Mouse (Mus musculus): Measurements from ENCODE around the gene Ap2a1. TPM values are rescaled to one million over a fixed set of nuclear protein-coding genes. Genes with fewer than 3 reads are reported as not detected.

The Ap2a1 gene
- polyA plus RNA-seq, 1 experiment from 2014 or later = 74.8 TPM

DNA sequence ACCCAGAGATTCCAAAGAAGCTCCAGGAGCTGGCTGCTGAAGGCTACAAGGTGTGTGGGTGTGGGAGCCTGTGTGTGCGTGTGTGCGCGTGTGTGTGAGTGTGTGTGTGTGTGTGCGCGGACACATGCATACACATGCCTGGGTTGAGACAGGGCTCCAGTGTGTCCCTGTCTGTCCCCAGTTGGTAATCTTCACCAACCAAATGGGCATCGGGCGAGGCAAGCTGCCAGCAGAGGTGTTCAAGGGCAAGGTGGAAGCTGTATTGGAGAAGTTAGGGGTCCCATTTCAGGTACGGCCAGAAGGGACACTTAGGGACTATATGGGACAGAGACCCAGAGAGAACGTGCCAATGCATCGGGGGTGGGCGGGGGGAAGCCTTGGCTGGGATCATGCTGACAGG is 69.4 kb downstream of the Ap2a1 start:
- H3K9me3 ChIP-seq (ENCODE audit: control insufficient read depth, low read length) = no peaks in the 10 kb centered on the region
- no peak overlapping the region for H3K4me2 ChIP-seq
- no peak for DNase-seq (ENCODE audit: low spot score, missing footprints)
- WGBS = 89% methylated on average over 11 of the region's 11 CpGs
- H3K4me1 ChIP-seq (ENCODE audit: control insufficient read depth, insufficient read depth, low read length) = peaks cover 18% of the 10 kb centered on the region
- H3K4me3 ChIP-seq (ENCODE audit: low read depth, low read length) = no peak overlapping the region
- ATAC-seq (ENCODE audit: low FRiP score) = no peak
- H3K27me3 ChIP-seq (ENCODE audit: control insufficient read depth, insufficient read depth, low read length) = no peaks in the 10 kb centered on the region
- H3K36me3 ChIP-seq (ENCODE audit: control insufficient read depth, insufficient read depth, low read length) = peaks cover 20% of the 10 kb centered on the region
- no peak overlapping the region for H3K9ac ChIP-seq (ENCODE audit: low read length)
- H3K27ac ChIP-seq (ENCODE audit: low read depth, low read length) = no peak overlapping the region

DNA sequence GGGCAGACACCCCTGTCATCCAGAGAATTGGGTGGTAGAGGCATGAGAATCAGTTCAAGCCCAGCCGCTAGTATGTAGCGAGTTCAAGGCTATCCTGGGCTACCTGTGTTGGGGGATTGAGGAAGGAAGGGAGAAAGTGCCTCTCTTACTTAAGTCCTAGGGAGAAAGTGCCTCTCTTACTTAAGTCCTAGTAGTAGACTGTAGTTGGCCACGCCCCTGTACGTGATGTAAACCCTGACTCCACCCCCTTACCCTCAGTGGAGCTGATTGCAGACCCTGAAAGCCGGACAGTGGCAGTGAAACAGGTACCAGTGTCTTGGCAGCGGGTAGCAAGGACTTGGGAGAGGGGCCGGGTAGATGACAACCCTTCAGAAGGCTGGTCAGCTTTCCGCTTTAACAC is 71.4 kb downstream of the Ap2a1 start:
- peaks cover 29% of the 10 kb centered on the region for H3K4me1 ChIP-seq (ENCODE audit: control insufficient read depth, insufficient read depth, low read length)
- no peak overlapping the region for H3K27ac ChIP-seq (ENCODE audit: low read depth, low read length)
- H3K9me3 ChIP-seq (ENCODE audit: control insufficient read depth, low read length) = no peaks in the 10 kb centered on the region
- 31% methylated on average over 8 of the region's 8 CpGs for WGBS
- H3K36me3 ChIP-seq (ENCODE audit: control insufficient read depth, insufficient read depth, low read length) = peaks cover 3% of the 10 kb centered on the region
- no peak for DNase-seq (ENCODE audit: low spot score, missing footprints)
- no peaks in the 10 kb centered on the region for H3K27me3 ChIP-seq (ENCODE audit: control insufficient read depth, insufficient read depth, low read length)
- H3K9ac ChIP-seq (ENCODE audit: low read length) = peak overlapping the region; percentile 81
- peak overlapping the region; percentile 72 for H3K4me3 ChIP-seq (ENCODE audit: low read depth, low read length)
- peak overlapping the region; percentile 95 for H3K4me2 ChIP-seq
- no peak for ATAC-seq (ENCODE audit: low FRiP score)

DNA sequence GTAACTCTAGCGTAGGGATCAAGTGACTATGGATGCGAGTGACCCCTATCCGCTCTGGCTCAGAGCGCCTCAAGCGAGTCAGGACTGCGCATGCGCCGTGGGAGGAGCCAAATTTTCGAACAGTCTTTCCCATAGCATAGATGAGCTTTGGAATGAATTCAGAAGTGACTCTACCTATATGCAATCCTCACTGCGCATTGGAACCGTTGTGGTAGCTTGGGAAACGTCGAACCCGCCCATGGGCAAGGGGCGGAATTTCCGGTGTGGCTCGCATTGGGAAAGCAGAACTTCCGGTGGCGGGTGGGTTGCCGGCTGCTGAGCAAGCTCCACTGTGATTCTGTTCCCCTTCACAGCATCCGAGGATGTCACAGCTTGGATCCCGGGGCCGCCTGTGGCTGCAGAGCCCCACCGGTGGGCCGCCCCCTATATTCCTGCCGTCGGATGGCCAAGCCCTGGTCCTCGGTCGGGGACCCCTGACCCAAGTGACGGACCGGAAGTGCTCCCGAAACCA is 72.2 kb downstream of the Ap2a1 start, which contains the start of gene Pnkp:
Pnkp (plus strand) TSS at position 98 of the 511 bp plus-strand sequence.
- H3K9ac ChIP-seq (ENCODE audit: low read length) = peak within 1 kb of the TSS; percentile 81
- under 1% methylated on average over 32 of the region's 32 CpGs for WGBS
- peaks cover 29% of the 10 kb centered on the region for H3K4me1 ChIP-seq (ENCODE audit: control insufficient read depth, insufficient read depth, low read length)
- peak within 1 kb of the TSS; percentile 83 for H3K27ac ChIP-seq (ENCODE audit: low read depth, low read length)
- H3K4me3 ChIP-seq (ENCODE audit: low read depth, low read length) = peak within 1 kb of the TSS; percentile 72
- H3K27me3 ChIP-seq (ENCODE audit: control insufficient read depth, insufficient read depth, low read length) = no peaks in the 10 kb centered on the region
- ATAC-seq (ENCODE audit: low FRiP score) = peak; percentile 45; the same call in 1 of the 2 replicates
- peak; percentile 98 for DNase-seq (ENCODE audit: low spot score, missing footprints)
- peak within 1 kb of the TSS; percentile 95 for H3K4me2 ChIP-seq
- no peaks in the 10 kb centered on the region for H3K9me3 ChIP-seq (ENCODE audit: control insufficient read depth, low read length)
- peaks cover 2% of the 10 kb centered on the region; the same call in 1 of the 2 replicates for H3K36me3 ChIP-seq (ENCODE audit: control insufficient read depth, insufficient read depth, low read length)

DNA sequence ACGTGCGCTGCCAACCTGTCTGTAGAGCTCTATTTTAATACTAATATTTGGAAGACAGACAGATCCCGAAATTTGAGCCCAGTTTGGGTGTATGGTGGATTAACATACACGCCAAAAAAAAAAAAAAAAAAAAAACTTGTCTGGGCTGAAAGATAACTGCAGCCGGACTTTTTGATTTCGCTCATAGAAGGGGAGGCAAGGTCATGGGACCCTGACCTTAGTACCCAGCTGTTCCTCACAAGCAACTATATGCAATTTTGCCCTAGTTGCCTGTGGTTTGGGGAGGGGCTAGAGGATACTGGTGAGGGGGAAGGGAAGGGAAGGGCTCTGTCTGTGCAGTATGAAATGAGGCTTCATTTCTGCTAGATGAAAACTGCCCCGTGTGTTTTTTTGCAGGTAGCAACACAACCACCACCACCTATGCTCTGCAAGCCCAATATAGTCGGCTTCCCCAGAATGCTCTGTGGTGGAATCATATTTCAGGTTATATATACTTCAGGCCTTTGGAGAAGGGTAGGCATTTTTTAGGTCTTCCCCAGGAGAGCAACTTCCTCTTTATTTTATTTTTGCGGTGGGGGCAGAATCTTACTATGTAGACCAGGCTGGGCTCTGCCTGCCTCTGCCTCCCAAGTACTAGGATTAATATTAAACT is 72.9 kb downstream of the Ap2a1 start:
- no peak overlapping the region for H3K27ac ChIP-seq (ENCODE audit: low read depth, low read length)
- WGBS = 69% methylated on average over 9 of the region's 9 CpGs
- ATAC-seq (ENCODE audit: low FRiP score) = no peak
- no peak overlapping the region for H3K9ac ChIP-seq (ENCODE audit: low read length)
- no peaks in the 10 kb centered on the region for H3K9me3 ChIP-seq (ENCODE audit: control insufficient read depth, low read length)
- peak overlapping the region; percentile 72; the same call in 1 of the 2 replicates for H3K4me3 ChIP-seq (ENCODE audit: low read depth, low read length)
- no peak for DNase-seq (ENCODE audit: low spot score, missing footprints)
- H3K4me2 ChIP-seq = peak overlapping the region; percentile 95
- H3K36me3 ChIP-seq (ENCODE audit: control insufficient read depth, insufficient read depth, low read length) = peaks cover 2% of the 10 kb centered on the region; the same call in 1 of the 2 replicates
- peaks cover 29% of the 10 kb centered on the region for H3K4me1 ChIP-seq (ENCODE audit: control insufficient read depth, insufficient read depth, low read length)
- no peaks in the 10 kb centered on the region for H3K27me3 ChIP-seq (ENCODE audit: control insufficient read depth, insufficient read depth, low read length)

DNA sequence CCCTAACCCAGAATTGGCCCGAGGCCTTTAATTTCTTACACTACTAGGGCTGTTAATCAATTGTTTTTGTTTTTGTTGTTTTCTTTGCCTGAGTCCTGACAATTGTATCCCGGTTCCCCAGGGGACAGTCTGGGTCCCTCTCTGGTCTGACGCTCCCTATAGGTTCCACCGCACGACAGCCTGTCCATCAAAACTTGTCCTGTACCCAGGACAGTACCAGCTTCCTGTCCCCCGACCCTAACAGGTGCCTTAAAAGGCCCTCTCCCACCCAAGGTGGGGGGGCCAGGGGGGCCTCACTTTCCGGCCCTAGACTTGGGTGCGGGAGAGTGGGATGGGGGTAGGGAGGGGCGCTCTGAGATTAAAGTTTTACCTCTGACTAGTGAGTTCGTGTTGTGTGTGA is 74.3 kb downstream of the Ap2a1 start:
- peak overlapping the region; percentile 49 for H3K4me3 ChIP-seq (ENCODE audit: low read depth, low read length)
- peak overlapping the region; percentile 89 for H3K27ac ChIP-seq (ENCODE audit: low read depth, low read length)
- H3K4me1 ChIP-seq (ENCODE audit: control insufficient read depth, insufficient read depth, low read length) = peaks cover 33% of the 10 kb centered on the region
- peak overlapping the region; percentile 74 for H3K9ac ChIP-seq (ENCODE audit: low read length)
- H3K9me3 ChIP-seq (ENCODE audit: control insufficient read depth, low read length) = no peaks in the 10 kb centered on the region
- H3K36me3 ChIP-seq (ENCODE audit: control insufficient read depth, insufficient read depth, low read length) = 0 out of 2 replicates have a peak, but pooled peaks cover 2% of the 10 kb centered on the region
- DNase-seq (ENCODE audit: low spot score, missing footprints) (no peak), ATAC-seq (ENCODE audit: low FRiP score) (no peak)
- H3K27me3 ChIP-seq (ENCODE audit: control insufficient read depth, insufficient read depth, low read length) = no peaks in the 10 kb centered on the region
- WGBS = 44% methylated on average over 10 of the region's 10 CpGs
- H3K4me2 ChIP-seq = peak overlapping the region; percentile 78

DNA sequence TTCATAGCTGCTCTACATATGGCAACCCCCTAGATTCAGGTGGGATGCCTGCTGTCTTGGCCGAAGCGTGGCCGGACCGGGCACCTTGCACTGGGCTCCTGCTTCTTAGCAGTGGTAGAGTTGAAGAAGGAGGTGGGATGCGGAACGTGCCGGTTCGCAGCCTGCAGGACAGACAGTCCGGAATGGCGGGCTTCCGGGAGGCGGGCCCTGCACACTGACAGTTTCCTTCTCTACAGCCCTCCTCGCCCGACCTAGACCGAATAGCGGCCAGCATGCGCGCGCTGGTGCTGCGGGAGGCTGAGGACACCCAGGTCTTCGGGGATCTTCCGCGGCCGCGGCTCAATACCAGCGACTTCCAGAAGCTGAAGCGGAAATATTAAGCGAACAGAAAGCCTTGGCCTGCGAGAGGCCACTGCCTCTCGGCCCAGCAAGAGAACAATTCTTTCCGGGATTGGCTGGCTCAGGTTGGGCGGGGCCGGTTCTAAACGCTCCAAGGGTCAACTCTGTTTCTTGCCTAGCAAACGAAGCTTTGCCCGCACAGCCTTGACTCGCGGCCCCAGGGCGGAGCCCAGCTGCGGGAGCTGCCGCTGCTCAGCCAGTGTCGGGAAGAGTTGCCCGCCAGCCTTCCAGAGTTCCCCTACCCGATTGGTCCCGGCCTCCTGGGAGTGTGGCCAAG is 74.8 kb downstream of the Ap2a1 start:
- H3K4me2 ChIP-seq = peak overlapping the region; percentile 78
- H3K4me3 ChIP-seq (ENCODE audit: low read depth, low read length) = peak overlapping the region; percentile 49
- WGBS = 1% methylated on average over 45 of the region's 45 CpGs
- DNase-seq (ENCODE audit: low spot score, missing footprints) (peak; percentile 95), ATAC-seq (ENCODE audit: low FRiP score) (peak; percentile 43)
- H3K4me1 ChIP-seq (ENCODE audit: control insufficient read depth, insufficient read depth, low read length) = peaks cover 33% of the 10 kb centered on the region
- H3K9me3 ChIP-seq (ENCODE audit: control insufficient read depth, low read length) = no peaks in the 10 kb centered on the region
- 0 out of 2 replicates have a peak, but pooled peaks cover 2% of the 10 kb centered on the region for H3K36me3 ChIP-seq (ENCODE audit: control insufficient read depth, insufficient read depth, low read length)
- H3K9ac ChIP-seq (ENCODE audit: low read length) = peak overlapping the region; percentile 74
- H3K27ac ChIP-seq (ENCODE audit: low read depth, low read length) = peak overlapping the region; percentile 89
- no peaks in the 10 kb centered on the region for H3K27me3 ChIP-seq (ENCODE audit: control insufficient read depth, insufficient read depth, low read length)

DNA sequence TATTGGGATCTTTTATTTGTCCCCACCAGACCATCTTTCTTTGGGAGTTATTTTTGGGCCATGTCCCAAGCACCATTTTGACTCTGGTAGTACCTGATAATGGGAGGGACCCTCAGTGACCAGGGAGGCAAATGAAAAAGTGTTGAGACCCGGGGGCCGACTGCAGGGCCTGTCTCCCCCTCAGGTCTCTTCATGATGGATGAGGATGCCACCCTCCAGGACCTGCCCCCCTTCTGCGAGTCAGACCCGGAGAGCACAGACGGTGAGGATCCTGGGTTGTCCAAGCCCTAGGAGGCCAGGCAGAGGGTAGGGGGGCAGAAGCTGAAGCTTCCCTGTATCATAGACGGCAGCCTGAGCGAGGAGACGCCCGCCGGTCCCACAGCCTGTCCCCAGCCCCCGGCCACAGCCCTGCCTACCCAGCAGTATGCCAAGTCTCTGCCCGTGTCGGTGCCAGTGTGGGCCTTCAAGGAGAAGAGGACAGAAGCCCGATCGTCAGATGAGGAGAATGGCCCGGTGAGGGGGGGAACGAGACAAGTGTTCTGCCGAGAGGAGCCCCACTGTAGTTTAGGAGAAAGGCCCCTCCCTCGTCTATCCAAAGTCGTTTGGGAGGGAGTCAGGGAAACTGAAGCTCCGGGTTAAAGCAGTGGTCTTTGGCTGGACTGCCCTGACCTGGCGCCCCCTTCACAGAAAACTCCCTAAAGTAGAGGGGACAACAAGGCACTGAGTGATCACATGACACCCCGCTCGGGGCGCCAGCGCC is 75.5 kb downstream of the Ap2a1 start:
- H3K27me3 ChIP-seq (ENCODE audit: control insufficient read depth, insufficient read depth, low read length) = no peaks in the 10 kb centered on the region
- 37% methylated on average over 26 of the region's 26 CpGs for WGBS
- DNase-seq (ENCODE audit: low spot score, missing footprints) (peak; percentile 92), ATAC-seq (ENCODE audit: low FRiP score) (peak; percentile 1; the same call in 1 of the 2 replicates)
- no peaks in the 10 kb centered on the region for H3K9me3 ChIP-seq (ENCODE audit: control insufficient read depth, low read length)
- peak overlapping the region; percentile 74 for H3K9ac ChIP-seq (ENCODE audit: low read length)
- H3K4me2 ChIP-seq = peak overlapping the region; percentile 78
- 0 out of 2 replicates have a peak, but pooled peaks cover 2% of the 10 kb centered on the region for H3K36me3 ChIP-seq (ENCODE audit: control insufficient read depth, insufficient read depth, low read length)
- H3K27ac ChIP-seq (ENCODE audit: low read depth, low read length) = peak overlapping the region; percentile 89
- H3K4me3 ChIP-seq (ENCODE audit: low read depth, low read length) = peak overlapping the region; percentile 49
- H3K4me1 ChIP-seq (ENCODE audit: control insufficient read depth, insufficient read depth, low read length) = peaks cover 33% of the 10 kb centered on the region

DNA sequence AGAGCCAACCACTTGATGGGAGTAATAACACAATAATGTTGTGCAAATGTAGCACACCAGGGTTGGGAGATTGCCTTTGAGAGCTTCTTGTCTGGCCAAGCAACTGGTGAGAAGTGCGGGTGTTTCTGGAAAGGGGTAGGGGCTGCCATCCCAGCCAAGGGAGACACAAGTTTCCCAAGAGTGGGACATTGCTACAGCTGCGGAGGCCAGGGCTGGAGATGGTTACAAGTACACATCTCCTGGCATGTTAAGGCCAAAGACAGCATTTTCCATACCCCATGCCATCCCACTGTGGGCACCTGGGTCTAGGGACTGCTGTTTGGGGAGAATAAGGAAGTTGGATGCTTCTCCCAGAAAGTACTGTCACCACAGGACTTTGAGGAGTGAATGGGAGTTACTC is 76.2 kb downstream of the Ap2a1 start:
- H3K9me3 ChIP-seq (ENCODE audit: control insufficient read depth, low read length) = no peaks in the 10 kb centered on the region
- H3K4me3 ChIP-seq (ENCODE audit: low read depth, low read length) = no peak overlapping the region
- DNase-seq (ENCODE audit: low spot score, missing footprints) (no peak), ATAC-seq (ENCODE audit: low FRiP score) (no peak)
- H3K36me3 ChIP-seq (ENCODE audit: control insufficient read depth, insufficient read depth, low read length) = 0 out of 2 replicates have a peak, but pooled peaks cover 2% of the 10 kb centered on the region
- H3K9ac ChIP-seq (ENCODE audit: low read length) = no peak overlapping the region
- 88% methylated on average over 2 of the region's 2 CpGs for WGBS
- H3K27ac ChIP-seq (ENCODE audit: low read depth, low read length) = no peak overlapping the region
- peak overlapping the region; percentile 78; the same call in 1 of the 2 replicates for H3K4me2 ChIP-seq
- peaks cover 31% of the 10 kb centered on the region for H3K4me1 ChIP-seq (ENCODE audit: control insufficient read depth, insufficient read depth, low read length)
- no peaks in the 10 kb centered on the region for H3K27me3 ChIP-seq (ENCODE audit: control insufficient read depth, insufficient read depth, low read length)

Data from midbrain, embryonic 11.5 days (tissue).